Mouse (Mus musculus) embryonic fibroblast, embryonic 13.5 days (primary cell): ENCODE data around the gene Npr3.

ENCODE experiments used
- CTCF ChIP-seq: IDR thresholded peaks from 2 replicates; pipeline ENCODE4 v1.5.1; 2011; ENCODE audit warnings: mild to moderate bottlenecking, control low read depth, low read length, moderate library complexity, borderline replicate concordance; ENCODE audit not compliant: insufficient read depth
- POLR2A ChIP-seq: IDR thresholded peaks from 2 replicates; pipeline ENCODE4 v1.6.1; 2011; ENCODE audit warnings: low read depth, mild to moderate bottlenecking, control low read depth, low read length, moderate library complexity

DNA sequence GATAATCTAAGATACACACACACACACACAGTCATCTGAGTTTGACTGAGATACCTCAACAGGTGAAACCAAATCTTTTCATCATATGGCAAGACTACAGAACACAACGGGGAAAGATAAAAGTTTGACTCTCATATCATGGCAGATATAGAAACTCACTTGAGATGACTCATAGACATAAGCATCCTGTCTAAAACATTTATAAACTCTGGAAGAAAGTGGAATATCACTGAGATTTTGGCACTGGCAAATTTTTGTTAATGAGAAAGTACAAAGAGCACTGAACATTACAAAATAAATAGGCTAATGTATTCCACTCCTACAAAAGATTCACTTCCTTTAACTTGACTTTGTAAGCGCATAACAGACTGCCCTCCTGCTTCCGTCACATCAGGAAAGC, 40.2 kb downstream of the Npr3 start:
- TF ChIP-seq CTCF = no peak
- no peak for TF ChIP-seq POLR2A
